Mouse (Mus musculus) retina, postnatal 7 days (tissue): ENCODE results near the gene Shf.
"Not testable (repeated sequence)": the region's sequence is repeated elsewhere in the genome, so short reads cannot be mapped to it uniquely, and the experiment has no call there.

ENCODE experiments used
- DNase-seq: peaks from one replicate; pipeline ENCODE4 v3.0.0-alpha.2; 2012; ENCODE audit warnings: low read depth, low spot score

Shf gene

GRCm38 (mm10) chr2:122368995-122369739 is at the start of gene Shf:
Gene Shf (minus strand): TSS chr2:122369162.
- peak; percentile 81 for DNase-seq

DNA sequence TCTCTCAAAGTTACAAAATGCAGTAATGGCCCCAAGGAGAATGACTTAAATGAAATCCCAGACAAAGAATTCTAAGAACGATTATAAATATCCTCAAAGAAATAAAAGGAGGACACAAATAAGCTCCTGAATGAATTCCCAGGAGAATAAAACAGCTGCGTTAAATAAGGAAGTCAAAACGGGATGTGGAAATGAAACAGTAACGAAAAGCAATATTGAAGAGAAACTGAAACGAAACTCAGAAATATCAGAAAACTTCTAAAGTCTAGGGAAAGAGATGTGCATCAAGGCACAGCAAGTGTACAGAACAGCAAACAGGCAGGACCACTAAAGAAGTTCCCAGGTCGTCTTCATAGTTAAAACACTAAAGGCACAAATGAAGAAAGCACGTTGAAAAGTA is 40.0 kb upstream of the Shf start:
- no peak for DNase-seq

DNA sequence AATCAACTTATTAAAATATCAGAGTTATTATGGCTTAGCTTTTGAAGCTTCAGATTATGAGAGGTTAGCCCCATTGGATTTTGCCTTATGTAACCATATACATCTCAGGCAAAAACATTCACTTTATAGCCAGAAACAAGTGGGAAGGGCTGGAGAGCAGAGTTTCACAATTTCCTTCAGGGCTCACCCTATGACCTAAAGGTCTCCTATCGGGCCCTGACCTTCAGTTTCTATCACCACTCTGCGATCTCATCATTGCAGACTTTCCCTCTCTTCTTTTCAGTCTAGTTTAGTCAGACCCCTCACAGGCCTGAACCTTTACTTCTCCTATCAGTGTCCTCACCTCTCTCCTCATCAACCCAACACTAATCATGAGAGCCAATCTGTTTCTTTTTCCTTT is 38.6 kb upstream of the Shf start:
- DNase-seq, result no peak

- DNase-seq, result no peak
These were observed 27.2 kb upstream of the Shf start for GRCm38 (mm10) chr2:122396150-122396549.

- not testable (repeated sequence) for DNase-seq
These were observed 18.2 kb upstream of the Shf start for GRCm38 (mm10) chr2:122387135-122387534.

DNA sequence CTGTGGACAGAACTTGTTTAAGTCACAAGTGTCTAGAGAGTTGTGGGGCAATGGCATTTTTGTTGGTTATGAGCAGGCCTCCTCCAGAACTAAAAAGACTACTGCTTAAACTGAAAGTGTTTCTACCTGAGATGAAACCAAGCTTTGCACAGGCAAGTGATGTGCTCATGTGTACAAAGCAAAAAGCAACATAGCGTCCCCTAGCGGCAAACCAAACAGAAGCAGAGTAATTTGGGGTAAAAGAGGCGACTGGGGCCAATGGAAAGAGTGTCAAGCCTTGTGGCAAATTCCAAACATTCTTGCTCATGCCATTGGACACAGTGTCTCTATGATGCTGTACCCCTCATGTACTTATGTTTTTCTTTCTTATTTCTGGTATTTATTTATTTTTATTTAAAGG is 16.1 kb upstream of the Shf start:
- no peak for DNase-seq

- DNase-seq, result no peak
These were observed 13.2 kb upstream of the Shf start for GRCm38 (mm10) chr2:122382121-122382520.

DNA sequence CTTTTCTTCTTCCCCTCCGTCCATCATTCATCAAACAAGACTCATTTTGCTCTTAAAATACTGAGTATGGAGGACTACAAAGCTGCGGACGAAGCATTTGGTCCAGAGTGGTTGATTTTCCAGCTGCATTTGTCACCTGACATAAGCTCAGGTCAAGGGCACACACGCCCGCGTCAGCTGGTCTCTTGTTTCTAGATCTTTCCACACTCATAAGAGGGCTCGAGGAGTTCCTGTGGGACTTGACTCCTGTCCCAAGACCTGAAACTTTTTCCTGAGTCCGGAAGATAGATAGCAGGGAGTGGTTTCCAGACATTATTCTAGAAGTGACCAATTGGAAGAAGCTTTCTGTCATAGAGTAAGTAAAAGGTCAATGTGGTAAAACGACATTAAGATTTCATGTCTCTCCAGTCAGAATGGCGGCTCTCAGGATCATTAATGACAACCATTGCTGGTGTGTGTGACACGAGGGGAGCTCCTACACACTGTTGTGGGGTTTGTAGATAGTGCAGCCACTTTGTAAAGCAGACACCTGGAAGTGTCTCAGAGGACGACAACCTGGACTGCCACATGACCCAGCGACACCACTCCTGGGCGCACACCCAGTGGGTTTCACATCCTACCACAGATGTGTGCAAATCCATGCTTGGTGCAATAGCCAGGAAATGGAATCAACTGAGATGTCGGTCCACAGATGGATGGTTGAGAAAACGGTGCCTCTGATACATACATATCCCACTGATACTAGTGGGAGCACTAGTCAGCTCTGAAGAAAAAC is 12.6 kb upstream of the Shf start:
- no peak for DNase-seq

DNA sequence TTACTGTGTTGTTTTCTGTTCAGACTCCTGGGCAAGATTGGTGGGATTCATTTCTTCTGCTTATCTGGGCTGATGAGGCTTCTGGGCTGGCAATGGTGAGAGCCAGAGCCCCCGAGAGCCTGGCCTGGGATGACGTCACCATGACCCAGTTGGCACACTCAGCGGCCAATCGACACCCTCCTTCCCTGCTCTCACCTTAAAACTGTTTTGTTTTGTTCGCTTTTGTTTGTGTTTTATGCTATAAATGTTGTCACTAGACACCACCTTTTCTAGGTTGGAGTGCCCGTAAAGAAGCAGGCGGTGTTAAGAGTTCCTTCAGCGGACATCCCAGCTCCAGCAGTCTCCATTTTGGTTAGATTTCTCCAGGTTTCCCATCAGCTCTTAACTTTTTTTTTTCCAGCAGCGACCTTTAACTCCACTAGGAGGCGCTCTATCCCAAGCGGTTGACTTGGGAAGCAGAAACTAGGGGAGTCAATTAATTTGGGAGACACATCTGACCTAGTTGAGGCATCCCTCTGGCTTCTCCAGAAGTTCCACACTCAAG is 11.9 kb upstream of the Shf start:
- no peak for DNase-seq

DNA sequence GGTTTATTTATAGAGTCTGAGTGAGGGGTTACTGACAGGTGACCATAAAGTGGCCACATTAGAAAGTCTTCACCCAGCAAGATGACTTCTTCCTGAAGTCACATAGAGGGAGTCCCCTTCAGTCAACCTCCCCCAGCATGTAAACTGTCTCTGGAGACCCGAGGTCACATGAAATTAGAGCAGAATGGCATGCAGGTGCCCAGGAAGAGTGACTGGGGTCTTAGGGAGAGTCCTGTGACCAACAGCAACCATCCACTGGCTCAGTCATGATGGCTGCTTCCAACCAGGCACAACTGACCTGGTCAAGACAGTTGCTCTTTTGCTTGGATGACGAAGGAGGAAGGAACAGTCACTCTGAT is 10.3 kb upstream of the Shf start:
- DNase-seq, result no peak

DNA sequence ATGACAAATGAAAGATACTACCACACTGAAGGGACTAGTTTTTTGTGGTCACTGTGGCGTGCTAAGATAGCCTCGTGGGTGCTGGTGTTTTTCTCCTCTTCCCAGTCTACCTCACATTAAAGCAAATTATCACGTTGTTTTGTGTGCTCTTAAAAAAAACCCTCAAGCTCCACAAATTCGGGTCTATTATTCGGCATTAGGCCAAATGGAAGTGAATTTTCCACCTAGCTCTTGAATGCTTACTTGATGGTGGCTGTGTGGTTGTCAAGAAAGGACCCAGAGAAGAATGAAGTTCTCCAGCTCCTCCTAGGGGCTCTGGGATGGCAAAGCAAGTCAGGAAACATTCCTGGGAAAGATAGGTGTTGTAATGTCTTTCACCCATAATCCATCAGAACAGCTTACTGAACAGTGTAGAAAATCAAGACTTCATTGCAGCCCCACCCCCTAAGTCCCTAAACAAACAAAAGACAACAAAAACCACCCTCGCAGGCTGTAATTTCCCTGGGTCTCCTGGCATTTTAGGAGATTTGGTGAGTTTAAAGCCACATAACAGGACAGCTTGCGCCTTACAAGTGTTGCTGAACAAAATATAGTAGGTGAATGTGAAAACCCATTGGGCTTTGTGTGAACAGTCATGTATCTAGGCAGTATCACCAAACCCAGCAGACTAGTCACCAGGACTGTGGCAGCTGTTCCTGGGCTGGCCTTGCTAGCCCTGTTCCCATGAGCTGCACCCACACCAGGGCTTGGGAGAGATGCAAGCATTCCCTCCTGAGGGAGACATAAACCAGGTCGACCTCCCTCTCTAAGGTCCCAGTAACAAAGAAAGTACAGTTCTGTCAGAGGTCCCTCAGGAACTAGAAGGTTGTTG is 9.7 kb upstream of the Shf start:
- DNase-seq, result no peak

GRCm38 (mm10) chr2:122377751-122378246 is 8.8 kb upstream of the Shf start:
- DNase-seq, result no peak

DNA sequence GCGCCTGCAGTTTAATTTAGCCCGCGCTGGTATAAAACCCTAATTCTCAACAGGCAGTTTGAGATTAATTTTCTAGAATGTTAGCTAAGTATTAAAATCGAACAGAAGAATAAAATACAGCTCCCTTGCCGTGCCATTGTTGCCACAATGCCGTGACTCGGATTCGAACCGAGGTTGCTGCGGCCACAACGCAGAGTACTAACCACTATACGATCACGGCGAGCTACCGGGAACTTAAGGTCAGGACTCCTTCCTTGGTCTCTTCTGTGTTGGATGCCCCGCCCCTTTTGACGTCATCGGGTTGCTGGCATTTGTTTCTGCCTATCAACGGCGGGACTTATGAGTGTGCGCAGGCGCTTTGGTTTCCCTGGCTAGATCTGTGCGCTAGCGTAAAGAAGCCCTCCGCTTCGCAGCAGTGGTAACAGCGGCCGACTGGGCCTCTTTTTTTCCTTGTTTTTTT is 8.3 kb upstream of the Shf start:
- DNase-seq, result peak; percentile 95

- no peak for DNase-seq
These were observed 7.1 kb upstream of the Shf start for GRCm38 (mm10) chr2:122376041-122376561.

GRCm38 (mm10) chr2:122375391-122375991 is 6.5 kb upstream of the Shf start:
- peak; percentile 97 for DNase-seq

- no peak for DNase-seq
These were observed 5.8 kb upstream of the Shf start for GRCm38 (mm10) chr2:122374666-122375331.

GRCm38 (mm10) chr2:122374012-122374411 is 5.0 kb upstream of the Shf start:
- DNase-seq, result no peak

DNA sequence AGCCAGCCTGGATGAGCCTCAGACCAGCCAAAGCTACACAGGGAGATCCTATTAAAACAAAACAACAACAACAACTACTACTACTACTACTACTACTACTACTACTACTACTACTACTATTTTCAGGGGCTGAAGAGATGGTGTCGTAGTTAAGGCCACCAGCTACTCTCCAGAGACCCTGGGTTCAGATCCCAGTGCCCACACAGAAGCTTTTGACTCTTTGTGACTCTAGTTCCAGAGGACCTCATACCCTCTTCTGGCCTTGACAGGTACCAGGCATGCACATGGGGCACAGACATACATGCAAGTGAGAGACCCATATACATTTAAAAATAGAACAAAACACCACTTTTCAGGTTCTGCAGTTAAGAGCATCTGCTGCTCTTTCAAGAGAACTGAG is 3.6 kb upstream of the Shf start:
- DNase-seq, result no peak

DNA sequence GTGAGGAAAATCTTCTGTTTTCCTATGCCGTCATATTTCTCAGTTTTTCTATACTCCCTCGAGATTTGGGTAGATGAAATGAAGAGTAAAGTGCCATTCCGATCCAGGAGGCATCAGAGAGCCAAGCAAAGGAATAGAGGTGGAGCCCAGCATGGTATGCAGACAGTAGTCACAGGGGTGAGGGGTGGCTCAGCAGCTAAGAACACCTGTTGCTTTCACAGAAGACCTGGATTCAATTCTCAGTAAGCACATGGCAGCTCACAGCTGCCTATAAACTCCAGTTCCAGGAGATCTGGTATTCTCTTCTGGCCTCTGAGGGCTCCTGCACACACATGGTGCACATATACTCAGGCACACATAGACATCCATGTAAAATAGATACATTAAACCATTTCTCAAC is 3.1 kb upstream of the Shf start:
- DNase-seq, result no peak

GRCm38 (mm10) chr2:122370101-122370750 is 1.3 kb upstream of the Shf start:
- DNase-seq, result no peak
